Mouse (Mus musculus): ENCODE measurements at regions not wholly inside any gene's neighbourhood (a gene's known extent, or its start where the extent isn't known, plus 50 kb on each side); places are given as distances from the start of the nearest gene placed in this dataset.

DNA sequence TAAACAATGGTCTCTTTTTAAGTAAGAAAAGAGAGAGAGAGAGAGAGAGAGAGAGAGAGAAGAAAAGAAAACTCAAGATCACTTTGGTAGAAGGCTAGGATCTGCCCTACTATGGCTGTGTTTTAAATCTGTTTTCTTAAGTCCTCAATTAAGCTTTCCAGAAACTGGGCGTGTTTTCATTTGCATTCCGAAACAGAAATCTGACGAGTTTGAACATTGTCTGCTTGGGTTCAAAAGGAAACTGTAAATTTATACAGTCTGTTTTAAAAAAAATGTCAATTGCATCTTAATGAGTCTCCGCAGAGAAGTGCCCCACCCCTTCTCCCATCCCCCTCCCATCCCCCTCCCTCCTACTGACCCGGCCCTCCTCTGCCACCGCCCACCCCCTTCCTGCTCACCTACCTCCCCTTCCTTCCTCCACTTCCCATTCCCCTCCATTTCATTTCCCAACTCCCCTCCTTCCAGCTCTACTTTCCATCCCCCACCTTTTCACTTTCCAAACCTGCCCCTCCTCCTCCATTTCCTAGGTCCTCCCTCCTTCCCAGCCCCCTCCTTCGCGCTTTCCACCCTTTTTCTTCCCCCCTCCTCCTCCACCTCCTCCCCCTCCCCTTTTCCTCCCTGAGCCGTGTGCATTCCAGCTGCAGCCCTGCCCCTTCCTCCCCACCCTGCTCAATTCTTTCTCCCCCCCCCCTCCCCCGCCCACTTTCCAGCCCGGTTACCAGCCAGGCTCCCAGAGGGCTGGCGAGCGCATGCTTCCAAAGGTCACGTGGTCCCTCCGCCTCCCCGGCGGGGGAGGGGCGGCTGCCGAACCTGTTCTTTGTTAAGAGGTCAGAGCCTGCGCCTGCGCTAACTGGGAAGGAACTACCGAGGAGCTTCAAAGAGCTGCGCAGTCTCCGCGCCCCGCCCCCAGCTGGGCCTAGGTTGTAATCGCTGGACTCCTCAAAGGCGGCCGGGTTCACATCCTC lies 77.7 kb upstream of the Tbl1x start:
- peak; percentile 89 for DNase-seq (ENCODE audit: extremely low spot score)

- no peak for DNase-seq (ENCODE audit: extremely low spot score)
Measured at GRCm38 (mm10) chrX:77433811-77434192, 77.0 kb upstream of the Tbl1x start.

GRCm38 (mm10) chrX:77443852-77444492 lies 66.8 kb upstream of the Tbl1x start:
- DNase-seq (ENCODE audit: extremely low spot score) = no peak

DNA sequence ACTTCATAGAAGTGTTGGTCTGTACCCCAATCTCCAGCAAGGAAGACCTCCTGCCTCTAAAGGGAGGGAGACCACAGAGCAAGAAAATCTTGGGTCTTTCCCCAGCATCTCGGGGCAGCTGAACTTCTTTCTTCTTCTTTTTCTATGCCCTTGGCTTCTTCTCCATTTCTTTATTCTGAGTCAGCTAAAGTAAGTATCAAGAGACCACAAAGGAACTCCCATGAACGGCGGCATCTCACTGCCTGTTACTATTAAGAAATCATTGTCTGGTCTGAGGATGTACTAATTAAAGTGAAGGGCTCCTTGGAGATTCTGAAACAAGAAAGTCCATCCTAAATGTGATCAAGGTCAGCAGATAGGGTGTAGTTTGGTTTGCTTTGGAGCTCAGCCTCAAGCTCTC lies 64.1 kb upstream of the Tbl1x start:
- no peak for DNase-seq (ENCODE audit: extremely low spot score)

GRCm38 (mm10) chrX:77451977-77452675 lies 58.7 kb upstream of the Tbl1x start:
- no peak for DNase-seq (ENCODE audit: extremely low spot score)

Data from embryo, embryonic 9.5 days (tissue).